Mouse (Mus musculus): ENCODE data around the gene Ltbp1. TPM values are rescaled to one million over a fixed set of nuclear protein-coding genes. Genes with fewer than 3 reads are reported as not detected.

The Ltbp1 gene
- polyA plus RNA-seq, 1 experiment from 2014 or later, result 8.5 TPM

GRCm38 (mm10) chr17:75081401-75081800 lies 76.0 kb downstream of the Ltbp1 start:
- Histone ChIP-seq H3K36me3 (ENCODE audit: control insufficient read depth, insufficient read depth) (no peaks in the 10 kb centered on the region), H3K9me3 (ENCODE audit: control insufficient read depth) (no peaks in the 10 kb centered on the region), H3K4me2 (replicated peaks; ENCODE audit: low read depth) (no peak overlapping the region), H3K4me3 (ENCODE audit: low read depth, low read length) (no peak overlapping the region), H3K9ac (ENCODE audit: low read depth, low read length) (no peak overlapping the region), H3K27ac (ENCODE audit: low read depth, low read length) (no peak overlapping the region), H3K27me3 (replicated peaks; ENCODE audit: control insufficient read depth, insufficient read depth, low read length) (no peaks in the 10 kb centered on the region), H3K4me1 (replicated peaks; ENCODE audit: control insufficient read depth, insufficient read depth, low read length) (no peaks in the 10 kb centered on the region)
- 42% methylated on average over 2 of the region's 2 CpGs for whole genome bisulfite sequencing
- no peak for ATAC-seq
- no peak for TF ChIP-seq CTCF (IDR thresholded peaks at IDR 0.05; ENCODE audit: low read depth)

- Histone ChIP-seq H3K4me2 (replicated peaks; ENCODE audit: low read depth) (no peak overlapping the region), H3K27ac (ENCODE audit: low read depth, low read length) (no peak overlapping the region), H3K36me3 (ENCODE audit: control insufficient read depth, insufficient read depth) (no peaks in the 10 kb centered on the region), H3K9ac (ENCODE audit: low read depth, low read length) (no peak overlapping the region), H3K27me3 (replicated peaks; ENCODE audit: control insufficient read depth, insufficient read depth, low read length) (no peaks in the 10 kb centered on the region), H3K9me3 (ENCODE audit: control insufficient read depth) (no peaks in the 10 kb centered on the region), H3K4me3 (ENCODE audit: low read depth, low read length) (no peak overlapping the region), H3K4me1 (replicated peaks; ENCODE audit: control insufficient read depth, insufficient read depth, low read length) (no peaks in the 10 kb centered on the region)
- no peak for ATAC-seq
- no peak for TF ChIP-seq CTCF (IDR thresholded peaks at IDR 0.05; ENCODE audit: low read depth)
Measured at GRCm38 (mm10) chr17:75082449-75082848, 77.1 kb downstream of the Ltbp1 start.

- 27% methylated on average over 10 of the region's 10 CpGs for WGBS
- Histone ChIP-seq H3K9ac (ENCODE audit: low read depth, low read length) (no peak overlapping the region), H3K36me3 (ENCODE audit: control insufficient read depth, insufficient read depth) (no peaks in the 10 kb centered on the region), H3K4me3 (ENCODE audit: low read depth, low read length) (no peak overlapping the region), H3K27me3 (replicated peaks; ENCODE audit: control insufficient read depth, insufficient read depth, low read length) (no peaks in the 10 kb centered on the region), H3K4me2 (replicated peaks; ENCODE audit: low read depth) (no peak overlapping the region), H3K4me1 (replicated peaks; ENCODE audit: control insufficient read depth, insufficient read depth, low read length) (no peaks in the 10 kb centered on the region), H3K27ac (ENCODE audit: low read depth, low read length) (no peak overlapping the region), H3K9me3 (ENCODE audit: control insufficient read depth) (no peaks in the 10 kb centered on the region)
- ATAC-seq, result peak; percentile 19; the same call in 1 of the 2 replicates
- TF ChIP-seq CTCF (IDR thresholded peaks at IDR 0.05; ENCODE audit: low read depth), result peak; percentile 81
Measured at GRCm38 (mm10) chr17:75087296-75087941, 82.1 kb downstream of the Ltbp1 start.

GRCm38 (mm10) chr17:75088232-75088631 lies 82.9 kb downstream of the Ltbp1 start:
- H3K4me1 ChIP-seq (replicated peaks; ENCODE audit: control insufficient read depth, insufficient read depth, low read length), result no peaks in the 10 kb centered on the region
- no peak for TF ChIP-seq CTCF (IDR thresholded peaks at IDR 0.05; ENCODE audit: low read depth)
- H3K9ac ChIP-seq (ENCODE audit: low read depth, low read length), result no peak overlapping the region
- H3K27me3 ChIP-seq (replicated peaks; ENCODE audit: control insufficient read depth, insufficient read depth, low read length), result no peaks in the 10 kb centered on the region
- no peaks in the 10 kb centered on the region for H3K9me3 ChIP-seq (ENCODE audit: control insufficient read depth)
- WGBS, result 56% methylated on average over 4 of the region's 4 CpGs
- no peak overlapping the region for H3K4me3 ChIP-seq (ENCODE audit: low read depth, low read length)
- ATAC-seq, result no peak
- H3K4me2 ChIP-seq (replicated peaks; ENCODE audit: low read depth), result no peak overlapping the region
- no peak overlapping the region for H3K27ac ChIP-seq (ENCODE audit: low read depth, low read length)
- H3K36me3 ChIP-seq (ENCODE audit: control insufficient read depth, insufficient read depth), result no peaks in the 10 kb centered on the region

GRCm38 (mm10) chr17:75088727-75089126 lies 83.4 kb downstream of the Ltbp1 start:
- H3K36me3 ChIP-seq (ENCODE audit: control insufficient read depth, insufficient read depth), result no peaks in the 10 kb centered on the region
- ATAC-seq, result no peak
- TF ChIP-seq CTCF (IDR thresholded peaks at IDR 0.05; ENCODE audit: low read depth), result peak; percentile 42
- no peaks in the 10 kb centered on the region for H3K4me1 ChIP-seq (replicated peaks; ENCODE audit: control insufficient read depth, insufficient read depth, low read length)
- no peak overlapping the region for H3K27ac ChIP-seq (ENCODE audit: low read depth, low read length)
- 83% methylated on average over 11 of the region's 11 CpGs for WGBS
- H3K4me2 ChIP-seq (replicated peaks; ENCODE audit: low read depth), result no peak overlapping the region
- H3K27me3 ChIP-seq (replicated peaks; ENCODE audit: control insufficient read depth, insufficient read depth, low read length), result no peaks in the 10 kb centered on the region
- no peaks in the 10 kb centered on the region for H3K9me3 ChIP-seq (ENCODE audit: control insufficient read depth)
- no peak overlapping the region for H3K9ac ChIP-seq (ENCODE audit: low read depth, low read length)
- H3K4me3 ChIP-seq (ENCODE audit: low read depth, low read length), result no peak overlapping the region

GRCm38 (mm10) chr17:75090556-75090955 lies 85.2 kb downstream of the Ltbp1 start:
- no peak overlapping the region for H3K9ac ChIP-seq (ENCODE audit: low read depth, low read length)
- H3K4me3 ChIP-seq (ENCODE audit: low read depth, low read length), result no peak overlapping the region
- no peaks in the 10 kb centered on the region for H3K36me3 ChIP-seq (ENCODE audit: control insufficient read depth, insufficient read depth)
- WGBS, result 62% methylated on average over 6 of the region's 6 CpGs
- no peak for TF ChIP-seq CTCF (IDR thresholded peaks at IDR 0.05; ENCODE audit: low read depth)
- H3K27me3 ChIP-seq (replicated peaks; ENCODE audit: control insufficient read depth, insufficient read depth, low read length), result no peaks in the 10 kb centered on the region
- no peak for ATAC-seq
- H3K4me2 ChIP-seq (replicated peaks; ENCODE audit: low read depth), result no peak overlapping the region
- no peaks in the 10 kb centered on the region for H3K4me1 ChIP-seq (replicated peaks; ENCODE audit: control insufficient read depth, insufficient read depth, low read length)
- H3K27ac ChIP-seq (ENCODE audit: low read depth, low read length), result no peak overlapping the region
- H3K9me3 ChIP-seq (ENCODE audit: control insufficient read depth), result no peaks in the 10 kb centered on the region

- Histone ChIP-seq H3K27me3 (replicated peaks; ENCODE audit: control insufficient read depth, insufficient read depth, low read length) (no peaks in the 10 kb centered on the region), H3K4me2 (replicated peaks; ENCODE audit: low read depth) (no peak overlapping the region), H3K9me3 (ENCODE audit: control insufficient read depth) (no peaks in the 10 kb centered on the region), H3K27ac (ENCODE audit: low read depth, low read length) (no peak overlapping the region), H3K36me3 (ENCODE audit: control insufficient read depth, insufficient read depth) (no peaks in the 10 kb centered on the region), H3K9ac (ENCODE audit: low read depth, low read length) (no peak overlapping the region), H3K4me1 (replicated peaks; ENCODE audit: control insufficient read depth, insufficient read depth, low read length) (no peaks in the 10 kb centered on the region), H3K4me3 (ENCODE audit: low read depth, low read length) (no peak overlapping the region)
- no peak for TF ChIP-seq CTCF (IDR thresholded peaks at IDR 0.05; ENCODE audit: low read depth)
- WGBS, result 41% methylated on average over 3 of the region's 3 CpGs
- ATAC-seq, result no peak
Measured at GRCm38 (mm10) chr17:75093563-75093962, 88.2 kb downstream of the Ltbp1 start.
